Mouse (Mus musculus) frontal cortex, adult (tissue): ENCODE measurements around the gene Zfp217.

Experiments
- ATAC-seq: cut with Nextera tagmentation; 2 replicates; pipeline ENCODE4 v1.9.2; 2017; ENCODE audit warnings: mild to moderate bottlenecking, moderate library complexity, mixed read lengths; ENCODE audit not compliant: low TSS enrichment

The Zfp217 gene

DNA sequence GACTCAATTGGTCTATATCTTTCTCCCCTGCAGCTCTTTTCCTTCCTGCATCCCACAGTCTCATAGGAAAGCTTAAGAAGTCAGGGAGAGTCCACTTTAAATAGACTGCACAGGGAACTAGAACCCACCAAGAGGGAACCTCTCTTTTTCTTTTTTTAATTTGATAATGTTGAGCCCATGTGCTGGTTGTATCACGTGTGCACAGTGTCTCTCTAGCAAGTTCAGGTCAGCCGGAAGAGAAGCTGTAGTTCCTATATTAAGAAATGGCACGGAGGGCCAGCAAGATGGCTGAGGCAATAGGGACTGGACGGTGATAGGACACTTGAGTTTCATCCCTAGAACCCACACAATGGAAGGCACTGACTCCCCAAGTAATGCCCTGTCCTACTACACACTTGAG, 11.1 kb upstream of the Zfp217 start:
- ATAC-seq, result no peak

DNA sequence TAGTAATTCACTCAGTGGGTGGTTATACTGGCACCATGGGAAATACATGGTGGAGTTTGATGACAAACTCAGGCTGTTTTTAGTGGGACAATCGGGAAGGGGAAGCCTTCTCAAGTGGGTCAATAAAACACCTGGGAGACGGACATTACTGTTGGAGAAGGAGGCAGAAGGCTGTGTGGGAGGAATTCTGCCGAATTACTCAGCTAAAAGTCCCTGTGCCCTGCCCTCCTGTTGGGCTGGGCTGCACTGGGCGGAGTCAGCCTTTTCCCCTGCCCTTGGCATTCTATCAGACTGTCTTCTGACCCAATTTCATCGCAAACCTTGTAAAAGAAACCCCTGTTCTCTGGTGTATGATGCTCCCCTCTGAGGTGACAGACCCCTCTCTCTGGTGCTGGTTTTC, 10.3 kb upstream of the Zfp217 start:
- no peak for ATAC-seq

DNA sequence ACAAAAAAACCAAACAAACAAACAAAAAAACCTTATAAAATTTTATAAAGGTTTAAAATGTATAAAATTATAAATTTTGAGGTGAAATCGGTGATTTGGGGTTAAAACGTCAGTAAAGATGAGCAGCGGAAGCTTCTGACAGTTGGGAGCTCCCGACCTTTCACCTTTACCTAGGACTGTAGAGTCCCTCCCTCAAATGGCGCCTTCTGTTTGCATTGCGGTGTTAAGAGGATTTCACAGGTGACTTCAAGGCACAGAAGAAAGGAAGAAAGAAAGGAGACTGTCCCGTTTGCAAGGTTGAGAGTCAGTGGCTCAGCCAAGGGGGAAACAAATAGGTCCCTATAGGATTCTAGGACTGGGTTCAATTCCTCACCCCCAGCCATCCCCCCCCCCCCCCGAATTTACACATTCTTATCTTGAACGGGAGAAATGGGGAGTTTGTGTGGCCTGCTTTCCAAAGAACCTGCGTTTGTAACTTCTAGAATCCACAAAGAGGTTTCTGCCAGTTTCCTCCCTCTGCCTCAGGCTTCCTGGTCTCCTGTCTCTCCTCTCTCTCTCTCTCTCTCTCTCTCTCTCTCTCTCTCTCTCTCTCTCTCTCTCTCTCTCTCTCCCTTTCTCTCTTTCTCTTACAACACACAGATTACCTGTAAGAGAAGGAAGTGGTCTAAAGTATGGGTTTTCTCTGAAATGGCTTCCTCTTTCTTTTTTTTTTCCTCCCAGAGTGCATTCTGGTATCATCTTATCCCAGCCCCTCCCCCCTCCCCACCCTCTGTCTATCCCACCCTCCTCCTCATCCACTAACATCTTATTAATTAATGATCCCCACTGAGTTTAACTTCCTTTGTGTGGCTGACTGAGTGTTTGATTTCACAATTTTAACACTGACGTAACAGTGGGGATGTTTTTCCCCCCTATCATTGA, 9.6 kb upstream of the Zfp217 start:
- ATAC-seq, result no peak

- no peak for ATAC-seq
These were observed 7.3 kb upstream of the Zfp217 start for GRCm38 (mm10) chr2:170155089-170155740.

DNA sequence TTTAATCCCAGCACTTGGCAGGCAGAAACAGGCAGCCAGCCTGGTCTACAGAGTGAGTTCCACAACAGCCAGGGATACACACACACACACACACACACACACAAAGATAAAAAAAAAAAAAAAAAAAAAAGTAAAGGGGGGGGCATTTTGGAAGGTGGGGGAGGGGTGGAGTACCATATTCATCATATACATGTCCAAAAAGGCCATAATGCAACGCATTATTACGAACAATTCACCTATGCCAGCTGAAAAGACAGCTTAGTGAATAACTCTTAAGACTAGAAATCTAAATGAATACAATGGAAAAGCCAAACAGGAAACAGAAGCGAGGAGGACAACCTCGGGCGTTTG, 6.8 kb upstream of the Zfp217 start:
- ATAC-seq, result no peak

DNA sequence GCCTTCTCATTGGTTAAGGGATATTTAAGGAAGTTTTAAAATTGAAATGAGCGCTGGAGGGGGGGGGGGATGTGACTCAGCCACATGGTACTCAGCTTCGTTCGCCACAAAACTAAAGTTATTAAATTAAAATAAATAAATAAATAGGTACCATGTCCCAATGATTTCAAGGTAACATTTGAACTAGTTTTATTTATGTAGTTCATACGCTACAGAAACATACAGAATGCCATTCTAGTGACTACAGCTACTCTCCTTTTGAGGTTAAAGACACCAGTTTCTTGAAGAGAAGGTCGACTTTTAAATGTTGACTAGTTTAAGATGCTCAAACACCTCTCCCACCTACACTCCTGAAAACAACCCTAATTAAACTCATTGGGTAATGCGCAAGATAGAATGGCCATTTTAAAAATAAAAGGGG, 6.4 kb upstream of the Zfp217 start:
- ATAC-seq, result no peak

- no peak for ATAC-seq
These were observed 5.7 kb upstream of the Zfp217 start for GRCm38 (mm10) chr2:170153421-170154271.

- no peak for ATAC-seq
These were observed 5.0 kb upstream of the Zfp217 start for GRCm38 (mm10) chr2:170152856-170153255.

DNA sequence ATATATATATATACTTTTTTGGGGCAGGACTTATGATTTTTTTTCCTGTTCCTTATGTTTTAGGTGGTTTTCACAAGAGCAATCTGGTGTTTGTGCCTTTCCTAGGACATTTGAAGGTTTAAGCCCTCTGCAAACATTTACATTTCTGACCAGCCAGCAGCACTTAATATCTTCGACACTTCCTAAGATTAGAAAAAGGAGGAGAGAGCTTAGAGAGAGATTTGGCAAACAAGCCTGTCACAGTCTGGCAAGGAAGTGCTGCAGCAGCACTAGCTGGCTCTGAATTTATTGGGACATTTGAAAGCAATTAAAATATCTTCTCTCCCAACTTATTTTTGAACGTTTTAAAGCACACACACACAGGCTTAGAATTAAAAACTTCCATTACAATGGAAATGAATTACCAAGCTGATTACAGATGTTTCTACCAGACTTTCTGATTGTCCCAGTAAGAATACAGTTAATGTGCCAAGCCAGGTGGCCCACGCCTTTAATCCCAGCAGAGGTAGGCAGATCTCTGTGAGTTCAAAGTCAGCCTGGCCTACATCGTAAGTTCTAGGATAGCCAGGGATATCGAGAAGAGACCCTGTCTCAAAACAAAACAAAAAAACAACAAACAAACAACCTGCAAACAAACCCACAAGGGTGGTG, 4.3 kb upstream of the Zfp217 start:
- no peak for ATAC-seq

GRCm38 (mm10) chr2:170151470-170151869, 3.6 kb upstream of the Zfp217 start:
- ATAC-seq, result no peak

DNA sequence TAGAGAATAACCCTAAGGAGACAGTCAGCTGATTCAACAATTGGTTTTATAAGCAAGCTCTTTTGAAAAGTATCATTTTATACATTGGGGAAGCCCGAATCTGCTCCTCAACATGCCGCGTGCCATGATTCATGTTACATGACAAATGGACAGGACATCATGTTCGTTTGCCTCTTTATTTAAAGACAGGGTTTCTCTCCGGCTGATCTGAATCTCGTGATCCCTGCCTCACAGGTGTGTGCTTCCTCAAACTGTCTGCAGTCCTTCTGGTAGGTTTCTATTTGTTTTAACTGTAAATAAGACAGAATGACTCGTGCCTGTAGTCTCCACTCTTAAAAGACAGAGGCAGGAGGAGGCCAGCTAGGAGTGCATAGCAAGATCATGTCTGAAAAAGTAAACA, 925 bp upstream of the Zfp217 start:
- no peak for ATAC-seq

GRCm38 (mm10) chr2:170147170-170147569, 733 bp downstream of the Zfp217 start:
- no peak for ATAC-seq

GRCm38 (mm10) chr2:170144343-170144742, 3.6 kb downstream of the Zfp217 start:
- ATAC-seq, result no peak

- no peak for ATAC-seq
These were observed 4.0 kb downstream of the Zfp217 start for GRCm38 (mm10) chr2:170143861-170144260.

- ATAC-seq, result no peak
These were observed 5.4 kb downstream of the Zfp217 start for GRCm38 (mm10) chr2:170142542-170142941.

- no peak for ATAC-seq
These were observed 6.4 kb downstream of the Zfp217 start for GRCm38 (mm10) chr2:170141481-170141880.

- no peak for ATAC-seq
These were observed 8.4 kb downstream of the Zfp217 start for GRCm38 (mm10) chr2:170139411-170140046.

- no peak for ATAC-seq
These were observed 11.0 kb downstream of the Zfp217 start for GRCm38 (mm10) chr2:170136928-170137327.

GRCm38 (mm10) chr2:170135820-170136219, 12.1 kb downstream of the Zfp217 start:
- ATAC-seq, result no peak

DNA sequence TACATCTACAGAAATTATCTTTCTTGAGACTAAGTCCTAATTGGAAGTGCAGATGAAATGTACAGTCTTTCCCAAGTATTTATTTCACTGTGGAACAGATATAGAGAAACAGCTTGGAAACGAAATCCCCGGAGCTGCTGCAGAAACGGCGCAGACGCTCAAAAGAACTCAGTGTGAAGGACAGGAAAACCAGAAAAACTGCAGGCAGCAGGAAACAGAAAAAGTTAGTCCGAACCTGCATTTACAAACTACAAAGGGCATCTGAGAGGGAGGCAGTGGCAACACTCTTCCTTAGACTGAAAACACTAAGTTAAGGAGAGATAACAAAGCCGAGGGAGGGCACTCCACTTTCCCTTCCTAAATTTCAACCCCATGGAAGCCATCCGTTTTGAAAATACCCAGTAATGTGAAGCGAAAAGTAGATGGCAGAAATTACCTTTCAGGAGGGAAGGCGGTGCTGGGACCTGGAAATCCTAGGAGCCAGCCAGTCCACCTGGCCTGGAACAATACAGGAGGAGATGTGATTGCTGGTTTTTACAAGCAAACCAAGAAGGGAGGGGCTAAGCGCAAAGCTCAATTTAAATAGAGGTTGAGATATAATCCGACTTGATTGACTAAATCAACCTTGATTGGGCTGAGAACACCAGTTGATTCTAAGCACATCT, 13.7 kb downstream of the Zfp217 start:
- no peak for ATAC-seq
